ENCODE assay signal across 11 mouse cellular contexts in the genomic region with DNA sequence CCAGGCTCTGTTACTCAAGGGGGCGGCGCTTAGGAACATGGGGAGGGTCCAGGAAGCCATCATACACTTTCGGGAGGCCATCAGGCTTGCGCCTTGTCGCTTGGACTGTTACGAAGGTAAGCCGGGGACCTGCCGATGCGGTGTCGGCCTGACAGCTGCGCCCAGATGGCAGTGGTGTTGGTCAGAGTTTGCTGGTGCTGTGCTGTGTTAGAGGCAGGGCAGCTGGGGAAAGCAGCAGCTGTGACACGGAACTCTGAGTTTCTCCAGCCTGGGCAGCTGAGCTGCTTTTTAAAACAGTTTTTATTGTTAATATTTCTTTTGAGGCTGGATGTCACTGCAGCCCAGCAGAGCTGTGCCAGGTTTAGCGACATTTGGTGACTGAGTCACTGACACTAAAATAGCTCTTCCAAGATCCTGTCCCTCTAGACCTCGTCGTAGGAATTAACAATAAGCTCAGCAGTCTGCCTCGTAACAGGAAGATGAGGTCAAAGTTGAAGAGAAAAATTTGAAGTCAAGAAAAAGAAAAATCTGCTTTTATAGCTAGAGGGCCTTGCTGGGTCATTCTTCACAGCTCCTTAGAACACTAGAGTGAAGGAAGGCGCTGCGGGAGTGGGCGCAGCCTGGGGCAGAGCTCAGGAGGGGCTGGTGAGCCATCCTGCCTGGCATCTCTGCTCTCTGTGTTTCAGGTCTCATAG. TPM values are rescaled to one million over a fixed set of nuclear protein-coding genes. Genes with fewer than 3 reads are reported as not detected.
DNase-seq lines count a peak whose midpoint lies in the region; ATAC-seq and TF ChIP-seq lines count a peak whose summit lies in the region.
"Had no signal": no experiment of that assay in that cellular context is flagged by ENCODE, and none has a peak within 500 bp of the region (broad histone marks: within the 10 kb centered on the region; RNA-seq: fewer than 3 reads in every experiment).

No protein-coding gene starts in this region.

- H3K4me3 ChIP-seq in gastrocnemius, adult 2 months = peak overlapping the region; percentile 42
- no peak overlapping the region for H3K4me3 ChIP-seq in heart, embryonic 13.5 days
- H3K4me3 ChIP-seq in limb, embryonic 13.5 days = no peak overlapping the region
- H3K4me3 ChIP-seq: hindbrain, embryonic 12.5 days; neural tube, embryonic 12.5 days had no signal

- H3K36me3 ChIP-seq in heart, embryonic 13.5 days = peaks cover 100% of the 10 kb centered on the region
- peaks cover 100% of the 10 kb centered on the region for H3K36me3 ChIP-seq in limb, embryonic 13.5 days

- H3K9ac ChIP-seq in heart, embryonic 13.5 days = peak overlapping the region; percentile 45; the same call in 1 of the 2 replicates
- H3K9ac ChIP-seq in limb, embryonic 13.5 days = no peak overlapping the region
- H3K9ac ChIP-seq: hindbrain, embryonic 12.5 days; neural tube, embryonic 12.5 days had no signal

- H3K4me2 ChIP-seq in heart, embryonic 13.5 days = no peak overlapping the region
- H3K4me2 ChIP-seq in limb, embryonic 13.5 days (replicated peaks) = no peak overlapping the region
- H3K4me2 ChIP-seq: hindbrain, embryonic 12.5 days; neural tube, embryonic 12.5 days had no signal

- ATAC-seq in heart, embryonic 13.5 days (ENCODE audit: extremely low read depth, insufficient number of reproducible peaks, low FRiP score, low TSS enrichment) = no peak
- peak; percentile 59 for ATAC-seq in limb, embryonic 13.5 days (ENCODE audit: low FRiP score, low read depth)

- TF ChIP-seq CTCF in gastrocnemius, adult 2 months (IDR thresholded peaks at IDR 0.05) = no peak

- H3K27ac ChIP-seq in gastrocnemius, adult 2 months = peak overlapping the region; percentile 85
- peak overlapping the region; percentile 59 for H3K27ac ChIP-seq in heart, embryonic 13.5 days (replicated peaks)
- peak overlapping the region; percentile 6; the same call in 1 of the 2 replicates for H3K27ac ChIP-seq in limb, embryonic 13.5 days
- H3K27ac ChIP-seq: hindbrain, embryonic 12.5 days; neural tube, embryonic 12.5 days had no signal

- no peak for DNase-seq in gastrocnemius, adult 2 months
- no peak for DNase-seq in gastrocnemius, postnatal 36 days
- peak; percentile 37 for DNase-seq in adipocyte (ENCODE audit: low spot score)
- no peak for DNase-seq in embryo, embryonic 9.5 days (ENCODE audit: extremely low spot score)
- no peak for DNase-seq in right cerebral cortex, adult 2 months (ENCODE audit: low spot score in 2 of 2)
- no peak for DNase-seq in testis, postnatal 10 days (ENCODE audit: low spot score)
- DNase-seq: cerebellum, adult 18-20 months had no signal

- 82% methylated on average over 19 of the region's 19 CpGs for WGBS in heart, embryonic 13.5 days
- 84% methylated on average over 19 of the region's 19 CpGs for WGBS in limb, embryonic 13.5 days

- peaks cover 7% of the 10 kb centered on the region for H3K4me1 ChIP-seq in heart, embryonic 13.5 days
- H3K4me1 ChIP-seq in limb, embryonic 13.5 days = no peaks in the 10 kb centered on the region
- H3K4me1 ChIP-seq: hindbrain, embryonic 12.5 days; neural tube, embryonic 12.5 days had no signal

- no peaks in the 10 kb centered on the region for H3K9me3 ChIP-seq in heart, embryonic 13.5 days
- H3K9me3 ChIP-seq in limb, embryonic 13.5 days = no peaks in the 10 kb centered on the region
- H3K9me3 ChIP-seq: hindbrain, embryonic 12.5 days; neural tube, embryonic 12.5 days had no signal

- H3K27me3 ChIP-seq in heart, embryonic 13.5 days (replicated peaks) = no peaks in the 10 kb centered on the region
- H3K27me3 ChIP-seq in limb, embryonic 13.5 days = no peaks in the 10 kb centered on the region
- H3K27me3 ChIP-seq: hindbrain, embryonic 12.5 days; neural tube, embryonic 12.5 days had no signal

- intact Hi-C loops in gastrocnemius, adult 2 months (cut with DNase I) = no loop called here
- intact Hi-C loops in gastrocnemius, postnatal 36 days (cut with DNase I) = no loop called here

RNA-seq across cellular contexts. Expression of a gene that starts 18.1 kb away (rescaled TPM):
- 10 to 100 TPM; 14.3 to 16.8 TPM for total RNA-seq in gastrocnemius, adult 2 months (2021)
- 10 to 100 TPM; 11.3 to 13.2 TPM for total RNA-seq in gastrocnemius, postnatal 36 days (2021)
- polyA plus RNA-seq in heart, embryonic 13.5 days (2015; fragmentation: Nextera tagmentation; extraction: Ambion mirVana) = 35.5 and 36.4 TPM in 2 replicates
- polyA plus RNA-seq in limb, embryonic 13.5 days (2015; fragmentation: Nextera tagmentation; extraction: Ambion mirVana) = 56.2 and 59.1 TPM in 2 replicates

RNA-seq across cellular contexts. Expression of a gene that starts 47.9 kb away (rescaled TPM):
- total RNA-seq in gastrocnemius, adult 2 months (2021) = 10 to 100 TPM; 45.2 to 62.8 TPM
- 10 to 100 TPM; 47.2 to 51.2 TPM for total RNA-seq in gastrocnemius, postnatal 36 days (2021)
- polyA plus RNA-seq in heart, embryonic 13.5 days (2015; fragmentation: Nextera tagmentation; extraction: Ambion mirVana) = 99.1 and 114 TPM in 2 replicates
- polyA plus RNA-seq in limb, embryonic 13.5 days (2015; fragmentation: Nextera tagmentation; extraction: Ambion mirVana) = 99.4 and 106 TPM in 2 replicates

Comparison
In these comparisons a context has a peak if more than half of its experiments do, and no peak if none do; other contexts are left out.
1. H3K27ac ChIP-seq: peak in every context shown above with its lines; median percentile 85 in gastrocnemius, adult 2 months; 59 in heart, embryonic 13.5 days; 6 in limb, embryonic 13.5 days.